Mouse (Mus musculus): Measurements from ENCODE around the gene Lhx4.

DNA sequence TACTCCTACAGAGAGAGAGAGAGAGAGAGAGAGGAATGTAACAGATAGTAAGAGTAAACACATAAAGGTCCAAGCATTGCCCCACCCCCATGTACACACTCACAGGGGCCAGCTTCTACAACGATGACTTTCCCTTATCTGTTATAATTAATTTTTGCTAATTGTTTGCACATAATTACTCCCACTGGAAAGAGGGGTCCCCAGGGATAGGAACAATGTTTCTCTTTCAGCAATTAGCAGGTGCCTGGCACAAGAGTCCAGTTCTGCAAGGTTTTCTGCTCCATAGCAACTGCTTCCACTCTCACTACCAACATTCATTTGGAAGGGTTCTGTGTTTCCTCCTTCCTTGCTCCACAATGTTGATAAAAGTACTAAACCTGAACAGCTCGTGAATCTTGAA lies 25.6 kb downstream of the Lhx4 start:
- TF ChIP-seq CTCF (IDR thresholded peaks at IDR 0.05; ENCODE audit: low read depth, low read length): no peak
- TF ChIP-seq POLR2A (IDR thresholded peaks at IDR 0.05; ENCODE audit: extremely low read depth, insufficient read depth, low read length): no peak

All from liver, adult 2 months (tissue).